Mouse (Mus musculus): Measurements from ENCODE around the gene Fgd4. TPM values are rescaled to one million over a fixed set of nuclear protein-coding genes. Genes with fewer than 3 reads are reported as not detected.
"Not testable (repeated sequence)": the region's sequence is repeated elsewhere in the genome, so short reads cannot be mapped to it uniquely, and the experiment has no call there.

Fgd4 gene
- polyA plus RNA-seq, 1 experiment from 2014 or later: 27.8 TPM

DNA sequence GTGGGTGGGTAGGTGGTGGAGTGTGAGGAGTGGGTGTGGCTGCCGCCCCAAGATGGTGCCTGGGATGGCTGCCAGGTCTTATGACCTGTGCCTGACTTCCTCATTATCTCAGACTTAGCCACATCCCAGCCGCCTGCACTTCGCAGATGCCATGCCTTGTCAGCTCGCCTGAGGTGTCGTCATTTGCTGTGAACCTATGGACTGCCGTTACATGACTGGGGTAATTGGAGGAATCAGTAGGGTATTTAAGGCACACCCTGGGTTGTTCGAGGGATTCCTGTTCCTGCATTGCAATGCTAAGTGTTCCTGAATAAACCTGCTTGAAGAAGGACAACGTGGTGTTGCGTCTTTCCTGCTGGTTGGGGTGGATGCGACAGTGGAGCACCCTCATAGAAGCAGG, 126.9 kb downstream of the Fgd4 start:
- not testable (repeated sequence) for ATAC-seq (ENCODE audit: low FRiP score); H3K9ac ChIP-seq; H3K27me3 ChIP-seq; H3K27ac ChIP-seq; H3K9me3 ChIP-seq; H3K4me3 ChIP-seq (replicated peaks); H3K4me1 ChIP-seq; H3K4me2 ChIP-seq
- peaks cover 54% of the 10 kb centered on the region for H3K36me3 ChIP-seq (replicated peaks)
- 90% methylated on average over 10 of the region's 10 CpGs for WGBS

DNA sequence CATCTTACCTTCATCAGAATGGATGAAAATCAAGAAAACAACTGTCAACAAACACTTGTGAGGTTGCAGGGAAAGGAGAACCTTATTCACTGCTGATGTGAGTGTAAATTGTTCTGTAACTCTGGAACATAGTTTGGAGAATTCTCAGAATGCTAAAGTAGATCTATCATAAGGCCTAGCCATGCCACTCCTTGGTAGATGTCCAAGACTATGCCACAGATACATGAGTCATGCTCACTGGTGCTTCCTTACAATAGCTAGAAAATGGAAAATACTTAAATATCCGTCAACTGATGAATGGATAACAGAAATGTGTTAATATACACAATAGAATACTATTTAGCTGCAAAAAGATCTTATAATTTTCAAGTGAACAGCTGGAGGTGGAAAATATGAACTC, 150.3 kb downstream of the Fgd4 start:
- Histone ChIP-seq H3K36me3 (replicated peaks) (peaks cover 20% of the 10 kb centered on the region), H3K4me2 (no peak overlapping the region), H3K27ac (no peak overlapping the region), H3K9me3 (no peaks in the 10 kb centered on the region), H3K27me3 (no peaks in the 10 kb centered on the region), H3K9ac (no peak overlapping the region), H3K4me1 (no peaks in the 10 kb centered on the region), H3K4me3 (replicated peaks) (no peak overlapping the region)
- WGBS: 92% methylated on average over 1 of the region's 1 CpGs
- ATAC-seq (ENCODE audit: low FRiP score): no peak

DNA sequence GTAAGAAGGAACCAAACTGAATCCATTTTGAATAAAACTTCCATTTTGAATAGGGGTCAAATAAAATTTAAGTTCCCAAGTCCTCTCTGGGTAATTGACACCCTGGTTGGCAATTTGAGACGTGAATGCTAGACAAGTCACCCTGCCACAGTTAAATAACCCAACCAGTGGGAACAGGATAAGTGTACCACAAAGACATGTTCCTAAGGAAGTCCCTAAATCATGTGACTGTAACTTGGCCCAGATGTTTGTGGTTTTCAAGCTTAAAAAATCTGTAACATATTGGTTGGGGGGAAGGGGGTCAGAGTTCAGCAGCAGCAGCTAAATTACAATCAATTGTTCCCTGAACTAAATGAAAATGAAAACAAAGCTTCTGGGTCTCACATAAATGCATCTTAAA, 161.9 kb downstream of the Fgd4 start:
- no peaks in the 10 kb centered on the region for H3K27me3 ChIP-seq
- H3K9me3 ChIP-seq: no peaks in the 10 kb centered on the region
- no peaks in the 10 kb centered on the region for H3K4me1 ChIP-seq
- no peak overlapping the region for H3K27ac ChIP-seq
- H3K36me3 ChIP-seq (replicated peaks): peaks cover 17% of the 10 kb centered on the region
- no peak overlapping the region for H3K4me3 ChIP-seq (replicated peaks)
- no peak for ATAC-seq (ENCODE audit: low FRiP score)
- WGBS: 67% methylated on average over 1 of the region's 1 CpGs
- H3K9ac ChIP-seq: no peak overlapping the region
- H3K4me2 ChIP-seq: no peak overlapping the region

GRCm38 (mm10) chr16:16422456-16422855, 177.9 kb downstream of the Fgd4 start:
- H3K9me3 ChIP-seq: no peaks in the 10 kb centered on the region

GRCm38 (mm10) chr16:16367217-16367616, 233.1 kb downstream of the Fgd4 start:
- not testable (repeated sequence) for H3K27me3 ChIP-seq; H3K9me3 ChIP-seq; H3K4me1 ChIP-seq; H3K27ac ChIP-seq; H3K4me2 ChIP-seq; ATAC-seq (ENCODE audit: low FRiP score); H3K4me3 ChIP-seq (replicated peaks); H3K36me3 ChIP-seq (replicated peaks); H3K9ac ChIP-seq
- WGBS: 71% methylated on average over 9 of the region's 9 CpGs

More at GRCm38 (mm10) chr16:16422456-16422855, 177.9 kb downstream of the Fgd4 start:
- Histone ChIP-seq H3K9ac (no peak overlapping the region), H3K27ac (no peak overlapping the region), H3K36me3 (replicated peaks) (peaks cover 26% of the 10 kb centered on the region), H3K4me2 (no peak overlapping the region), H3K4me3 (replicated peaks) (no peak overlapping the region), H3K4me1 (no peaks in the 10 kb centered on the region), H3K27me3 (no peaks in the 10 kb centered on the region)
- ATAC-seq (ENCODE audit: low FRiP score): no peak
- WGBS: 93% methylated on average over 2 of the region's 2 CpGs

Other genes starting within 250 kb of the Fgd4 start
- gene Dnm1l, start 241.6 kb downstream of the Fgd4 start, polyA plus RNA-seq (2016; fragmentation: Nextera tagmentation; extraction: Ambion mirVana): 77.8 and 80.5 TPM in 2 replicates
- not detected in 2 replicates for gene Olfr19, start 75.9 kb upstream of the Fgd4 start, polyA plus RNA-seq (2016; fragmentation: Nextera tagmentation; extraction: Ambion mirVana)
- 3.7 and 4.7 TPM in 2 replicates for gene Spag6l, start 228.9 kb upstream of the Fgd4 start, polyA plus RNA-seq (2016; fragmentation: Nextera tagmentation; extraction: Ambion mirVana)

All from forebrain, embryonic 12.5 days (tissue).